Mouse (Mus musculus) frontal cortex, adult 2 months (tissue): ENCODE results near the gene Clybl. TPM values are rescaled to one million over a fixed set of nuclear protein-coding genes. Genes with fewer than 3 reads are reported as not detected.

Experiments used
- DNase-seq, 2 experiments: peaks; one replicate each; pipeline ENCODE4 v3.0.0; 2022; ENCODE audit warnings: low spot score in 1 of 2; ENCODE audit errors: extremely low spot score in 1 of 2
- polyA plus RNA-seq: library from polyadenylated mRNA; depleted of rRNA; stranded (reverse); fragments of >200 nt; gene quantifications from 2 replicates; pipeline ENCODE4 v1.2.3, GENCODE M21; 2012

Gene Clybl
- polyA plus RNA-seq, 1 experiment: 24.6 TPM

GRCm38 (mm10) chr14:122194630-122195029, 13.1 kb downstream of the Clybl start:
- no peak for DNase-seq

GRCm38 (mm10) chr14:122196851-122197250, 15.3 kb downstream of the Clybl start:
- DNase-seq: no peak

GRCm38 (mm10) chr14:122200247-122200885, 18.9 kb downstream of the Clybl start:
- no peak for DNase-seq

GRCm38 (mm10) chr14:122209177-122209576, 27.7 kb downstream of the Clybl start:
- no peak for DNase-seq

- no peak for DNase-seq
Measured at GRCm38 (mm10) chr14:122213590-122213989, 32.1 kb downstream of the Clybl start.

GRCm38 (mm10) chr14:122214126-122214525, 32.6 kb downstream of the Clybl start:
- DNase-seq: no peak

- DNase-seq: no peak
Measured at GRCm38 (mm10) chr14:122217221-122217620, 35.7 kb downstream of the Clybl start.

GRCm38 (mm10) chr14:122222934-122223374, 41.5 kb downstream of the Clybl start:
- no peak for DNase-seq

- DNase-seq: peak; percentile 53 to 92
Measured at GRCm38 (mm10) chr14:122223461-122224102, 42.1 kb downstream of the Clybl start.

GRCm38 (mm10) chr14:122224103-122224494, 42.6 kb downstream of the Clybl start:
- no peak for DNase-seq

GRCm38 (mm10) chr14:122224501-122224928, 43.0 kb downstream of the Clybl start:
- DNase-seq: no peak

GRCm38 (mm10) chr14:122225479-122226132, 44.1 kb downstream of the Clybl start:
- no peak for DNase-seq

GRCm38 (mm10) chr14:122226133-122226515, 44.6 kb downstream of the Clybl start:
- DNase-seq: no peak

GRCm38 (mm10) chr14:122226666-122227453, 45.4 kb downstream of the Clybl start:
- no peak for DNase-seq

- no peak for DNase-seq
Measured at GRCm38 (mm10) chr14:122227454-122227951, 46.0 kb downstream of the Clybl start.

GRCm38 (mm10) chr14:122228816-122229551, 47.5 kb downstream of the Clybl start:
- DNase-seq: no peak

GRCm38 (mm10) chr14:122229988-122230387, 48.5 kb downstream of the Clybl start:
- no peak for DNase-seq

- DNase-seq: no peak
Measured at GRCm38 (mm10) chr14:122230621-122231025, 49.1 kb downstream of the Clybl start.

- DNase-seq: no peak
Measured at GRCm38 (mm10) chr14:122231073-122231472, 49.6 kb downstream of the Clybl start.

- no peak for DNase-seq
Measured at GRCm38 (mm10) chr14:122233212-122233714, 51.8 kb downstream of the Clybl start.
